Mouse (Mus musculus) thymus, adult 2 months (tissue): ENCODE data around the gene Bag5. TPM values are rescaled to one million over a fixed set of nuclear protein-coding genes. Genes with fewer than 3 reads are reported as not detected.

ENCODE experiments used
- DNase-seq: peaks from one replicate; pipeline ENCODE4 v3.0.0; 2021
- H3K27ac ChIP-seq: fragments of 200-500 bp; 2 replicates; pipeline ENCODE4 v1.5.1; 2012; ENCODE audit warnings: low read length, control low read depth; ENCODE audit not compliant: control insufficient read depth, insufficient read depth
- H3K27me3 ChIP-seq: fragments of 200-500 bp; 2 replicates; pipeline ENCODE4 v1.6.1; 2012; ENCODE audit warnings: mild to moderate bottlenecking, low read length, moderate library complexity, mixed read lengths; ENCODE audit not compliant: control insufficient read depth, insufficient read depth
- H3K36me3 ChIP-seq: fragments of 200-500 bp; 2 replicates; pipeline ENCODE4 v1.6.1; 2012; ENCODE audit warnings: mild to moderate bottlenecking, low read length, moderate library complexity; ENCODE audit not compliant: control insufficient read depth, insufficient read depth
- H3K4me1 ChIP-seq: fragments of 200-500 bp; replicated peaks from 2 replicates; pipeline ENCODE4 v1.6.1; 2012; ENCODE audit warnings: low read length; ENCODE audit not compliant: control insufficient read depth, insufficient read depth
- H3K4me3 ChIP-seq: fragments of 200-500 bp; 2 replicates; pipeline ENCODE4 v1.5.1; 2012; ENCODE audit warnings: mild to moderate bottlenecking, low read length, control low read depth, moderate library complexity; ENCODE audit not compliant: control insufficient read depth, insufficient read depth
- CTCF ChIP-seq: fragments of 200-500 bp; IDR thresholded peaks from 2 replicates; pipeline ENCODE4 v1.5.1; 2012; ENCODE audit warnings: mild to moderate bottlenecking, control low read depth, low read length, moderate library complexity, borderline replicate concordance; ENCODE audit not compliant: control insufficient read depth, poor library complexity, insufficient read depth; ENCODE audit errors: extremely low read depth
- POLR2A ChIP-seq: fragments of 200-500 bp; IDR thresholded peaks from 2 replicates; pipeline ENCODE4 v1.6.1; 2012; ENCODE audit warnings: mild to moderate bottlenecking, low read length, control low read depth, moderate library complexity; ENCODE audit not compliant: control insufficient read depth, poor library complexity, insufficient read depth; ENCODE audit errors: extremely low read depth
- WGBS: fragments of 180-500 bp; shearing (Covaris S2); methylation state at CpG from one replicate; pipeline ENCODE4 v1.1.7; 2018; 5-methylcytosine and 5-hydroxymethylcytosine counted together
- polyA plus RNA-seq: library from polyadenylated mRNA; depleted of rRNA; stranded (reverse); fragments of >200 nt; gene quantifications from 2 replicates; pipeline ENCODE4 v1.2.3, GENCODE M21; 2012

The Bag5 gene
- polyA plus RNA-seq, 1 experiment = 12.8 TPM

DNA sequence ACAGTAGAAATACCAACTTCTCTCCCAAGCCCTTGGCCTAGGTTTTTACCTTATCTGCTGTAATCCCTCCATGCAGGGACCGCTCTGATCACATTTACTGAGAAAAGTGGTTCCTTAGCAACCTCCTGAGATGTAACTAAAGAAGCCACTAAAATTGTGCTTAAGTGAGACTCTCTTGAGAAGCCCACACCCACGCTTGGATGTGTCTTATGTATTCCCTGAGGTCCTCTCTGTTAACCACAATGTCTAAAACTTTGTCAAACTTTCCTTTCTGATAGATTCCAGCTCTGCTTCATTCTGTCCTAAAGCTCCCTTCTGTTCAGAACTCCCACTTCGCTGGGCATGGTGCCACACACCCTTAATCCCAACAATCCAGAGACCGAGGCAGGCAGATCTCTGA, 13.5 kb downstream of the Bag5 start:
- TF ChIP-seq CTCF (no peak), POLR2A (no peak)
- Histone ChIP-seq H3K27me3 (no peaks in the 10 kb centered on the region; the same call in 1 of the 2 replicates), H3K4me3 (no peak overlapping the region), H3K4me1 (peaks cover 17% of the 10 kb centered on the region), H3K36me3 (no peaks in the 10 kb centered on the region), H3K27ac (no peak overlapping the region)
- WGBS = 92% methylated on average over 4 of the region's 4 CpGs
- DNase-seq = no peak

DNA sequence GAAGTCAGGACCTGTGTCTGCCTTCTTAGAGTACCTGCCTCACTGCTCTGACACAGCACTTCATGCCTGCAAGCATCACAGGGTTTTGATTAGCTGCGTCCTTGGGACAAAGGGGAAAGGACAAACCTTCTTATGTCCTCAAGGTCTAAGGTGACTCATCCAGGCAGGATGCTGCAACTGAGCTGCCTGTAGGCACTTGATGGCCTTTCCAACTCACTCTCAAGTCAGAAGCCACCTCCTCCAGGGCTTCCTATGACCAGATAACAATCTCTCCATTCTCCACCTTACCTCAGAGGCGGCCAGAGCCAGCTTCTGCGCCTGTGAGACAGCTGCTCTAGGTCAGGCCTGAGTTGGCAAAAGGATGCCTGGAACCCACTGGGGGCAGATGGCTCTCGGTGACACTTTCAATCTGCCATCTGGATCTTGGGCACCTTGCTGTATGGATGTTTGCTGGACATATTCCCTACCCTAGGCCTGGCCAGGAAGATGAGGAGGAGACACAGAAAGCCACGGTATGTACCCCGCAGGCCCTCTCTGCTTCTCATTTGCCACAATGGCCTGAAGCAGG, 14.6 kb downstream of the Bag5 start:
- 92% methylated on average over 6 of the region's 6 CpGs for WGBS
- TF ChIP-seq POLR2A = no peak
- no peak for TF ChIP-seq CTCF
- H3K4me3 ChIP-seq = no peak overlapping the region
- DNase-seq = no peak
- no peak overlapping the region for H3K27ac ChIP-seq
- H3K27me3 ChIP-seq = no peaks in the 10 kb centered on the region; the same call in 1 of the 2 replicates
- no peaks in the 10 kb centered on the region for H3K36me3 ChIP-seq
- peaks cover 28% of the 10 kb centered on the region for H3K4me1 ChIP-seq

DNA sequence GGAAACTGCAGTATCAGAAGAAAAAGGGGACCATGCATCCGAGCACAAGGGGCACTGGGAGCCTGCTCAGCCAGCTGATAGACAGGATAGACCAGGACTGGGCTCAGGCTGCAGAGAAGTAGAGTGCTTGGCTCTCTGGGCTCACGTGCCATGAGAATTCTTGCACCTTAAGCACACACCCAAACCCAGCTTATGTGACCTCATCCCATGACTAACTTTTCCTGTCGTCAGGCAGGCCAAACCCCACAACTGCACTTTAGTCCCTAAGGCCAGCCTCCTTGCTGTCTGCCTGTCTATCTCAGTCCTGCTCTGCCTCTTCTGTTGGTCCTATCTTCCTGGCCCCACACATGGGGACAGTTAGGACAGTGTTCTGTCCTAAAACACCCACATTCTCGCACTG, 15.3 kb downstream of the Bag5 start:
- no peaks in the 10 kb centered on the region; the same call in 1 of the 2 replicates for H3K27me3 ChIP-seq
- no peak overlapping the region for H3K27ac ChIP-seq
- TF ChIP-seq CTCF = no peak
- TF ChIP-seq POLR2A = no peak
- no peak for DNase-seq
- peaks cover 35% of the 10 kb centered on the region for H3K4me1 ChIP-seq
- H3K4me3 ChIP-seq = no peak overlapping the region
- 84% methylated on average over 4 of the region's 4 CpGs for WGBS
- no peaks in the 10 kb centered on the region for H3K36me3 ChIP-seq

DNA sequence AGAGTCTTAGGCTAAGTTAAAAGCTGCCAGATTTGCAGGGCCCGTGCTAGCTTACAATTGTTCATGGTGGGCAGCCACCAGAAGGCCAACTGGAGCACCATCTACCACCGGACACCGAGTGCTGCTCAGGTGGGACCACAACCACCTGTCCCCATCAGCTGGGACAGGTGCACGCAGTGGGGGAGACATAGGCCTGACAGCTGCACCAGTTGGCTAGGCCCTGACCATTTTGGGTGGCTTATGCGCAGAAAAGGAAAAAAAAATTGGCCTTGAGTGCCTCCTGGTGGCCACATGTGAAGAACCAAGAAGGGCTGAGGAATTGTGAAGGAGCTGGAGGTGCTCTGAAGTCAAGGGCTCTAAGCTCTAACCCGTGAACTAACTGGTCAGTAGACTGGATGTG, 16.8 kb downstream of the Bag5 start:
- H3K4me3 ChIP-seq = no peak overlapping the region
- DNase-seq = peak; percentile 72
- TF ChIP-seq CTCF = peak; percentile 68; the same call in 1 of the 2 replicates
- no peak for TF ChIP-seq POLR2A
- peak overlapping the region; percentile 29; the same call in 1 of the 2 replicates for H3K27ac ChIP-seq
- 26% methylated on average over 6 of the region's 6 CpGs for WGBS
- no peaks in the 10 kb centered on the region; the same call in 1 of the 2 replicates for H3K27me3 ChIP-seq
- peaks cover 49% of the 10 kb centered on the region for H3K4me1 ChIP-seq
- no peaks in the 10 kb centered on the region for H3K36me3 ChIP-seq

DNA sequence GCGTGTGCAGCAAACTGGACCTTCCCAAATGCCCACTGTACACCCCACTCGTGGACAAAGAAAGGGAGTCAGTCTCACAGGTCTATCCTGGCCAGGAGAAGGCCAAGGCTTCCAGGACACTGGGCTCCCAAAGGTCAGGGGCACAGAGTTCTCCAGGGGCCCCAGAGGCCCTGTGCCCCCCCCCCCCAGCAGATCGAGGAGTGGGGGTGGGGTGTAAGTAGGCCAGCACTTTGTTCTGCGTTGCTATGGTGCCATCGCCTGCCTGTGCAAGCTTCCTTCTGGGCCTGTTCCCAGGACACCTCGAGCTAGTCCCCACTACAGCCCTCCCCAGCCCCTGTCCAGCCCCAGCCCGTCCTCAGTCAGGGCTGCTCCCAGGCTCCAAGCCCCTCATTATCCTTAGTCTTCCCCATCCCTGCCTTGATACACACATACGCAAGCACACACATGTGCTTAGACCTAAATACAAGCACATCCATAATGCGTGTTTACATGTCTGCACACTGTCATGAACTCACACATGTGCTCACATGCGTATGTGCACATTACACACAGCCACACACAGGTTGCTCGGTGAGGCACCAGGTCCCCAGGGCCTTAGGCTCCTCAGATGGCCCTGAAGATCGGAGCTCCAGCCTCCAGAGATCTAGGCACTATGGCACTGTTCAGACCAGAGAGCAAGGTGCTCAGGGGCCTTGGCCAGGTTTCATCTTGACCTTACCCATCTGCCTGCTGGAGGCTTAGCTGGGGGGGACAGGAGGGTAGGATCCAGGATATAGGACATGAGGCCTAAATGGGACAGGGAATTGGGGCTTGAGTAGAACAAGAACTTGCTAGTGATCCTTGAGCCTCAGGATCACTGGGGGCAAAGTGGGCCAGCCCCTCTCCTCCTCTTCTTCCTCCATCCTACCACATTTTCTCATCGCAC, 17.9 kb downstream of the Bag5 start:
- TF ChIP-seq POLR2A (no peak), CTCF (no peak)
- H3K27me3 ChIP-seq = no peaks in the 10 kb centered on the region; the same call in 1 of the 2 replicates
- peaks cover 60% of the 10 kb centered on the region for H3K4me1 ChIP-seq
- H3K4me3 ChIP-seq = no peak overlapping the region
- H3K27ac ChIP-seq = peak overlapping the region; percentile 40
- WGBS = 76% methylated on average over 13 of the region's 13 CpGs
- DNase-seq = no peak
- H3K36me3 ChIP-seq = no peaks in the 10 kb centered on the region

DNA sequence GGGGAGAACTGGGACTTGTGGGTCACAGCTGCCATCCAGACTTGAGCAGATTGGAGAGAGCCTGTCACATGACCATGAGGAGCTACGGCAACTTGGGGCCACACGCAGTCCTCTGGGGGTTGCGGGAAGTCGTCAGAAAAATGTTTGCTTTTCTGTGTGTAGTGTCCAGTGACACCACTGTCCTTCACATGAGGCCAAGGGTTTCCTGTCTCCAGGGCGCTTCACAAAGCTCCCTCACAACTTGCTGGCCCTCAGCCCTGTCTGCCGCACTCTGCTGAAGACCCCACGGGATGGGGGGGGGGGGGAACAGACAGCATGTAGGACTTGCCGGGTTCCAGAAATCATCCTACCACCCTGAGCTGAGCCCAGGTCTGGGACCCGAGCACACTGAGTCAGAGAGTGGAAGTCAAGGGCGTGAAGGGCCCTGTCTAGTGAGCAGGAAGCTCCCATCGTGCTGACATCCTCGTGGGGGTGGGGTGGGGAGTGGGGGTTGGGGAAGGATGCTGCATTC, 18.7 kb downstream of the Bag5 start:
- Histone ChIP-seq H3K4me3 (no peak overlapping the region), H3K36me3 (no peaks in the 10 kb centered on the region), H3K27ac (peak overlapping the region; percentile 12; the same call in 1 of the 2 replicates), H3K4me1 (peaks cover 64% of the 10 kb centered on the region), H3K27me3 (no peaks in the 10 kb centered on the region; the same call in 1 of the 2 replicates)
- DNase-seq = no peak
- TF ChIP-seq POLR2A = 0 out of 2 replicates have a peak, but pooled peaks have one; percentile 7
- no peak for TF ChIP-seq CTCF
- 48% methylated on average over 12 of the region's 12 CpGs for WGBS
